Mouse (Mus musculus) inflammation-experienced regulatory T-cells, adult 6 months (primary cell): ENCODE results near the gene Lrrc57. TPM values are rescaled to one million over a fixed set of nuclear protein-coding genes. Genes with fewer than 3 reads are reported as not detected.
A peak's percentile ranks its signal among the peaks of the same experiment; 100 is the strongest.

ENCODE experiments used
- ATAC-seq: one replicate; pipeline ENCODE4 v1.8.0; 2017
- polyA plus RNA-seq, 3 experiments: library from polyadenylated mRNA; unstranded; fragments of 100-300 nt; shearing (Covaris generic); gene quantifications; one replicate each; pipeline ENCODE4 v1.2.1; 2017

Lrrc57 gene
- 10 to 100 TPM; 30.6 to 33.5 (median 33.4) TPM for polyA plus RNA-seq

- ATAC-seq = peak; percentile 95
Observed at GRCm38 (mm10) chr2:120608830-120609723, at the start of gene Lrrc57, which contains the start of gene Haus2. Gene Lrrc57, minus strand, starts transcription at chr2:120609520. Gene Haus2, plus strand, starts transcription at chr2:120609383.

- no peak for ATAC-seq
Observed at GRCm38 (mm10) chr2:120658486-120658885, 49.2 kb upstream of the Lrrc57 start.

- ATAC-seq = no peak
Observed at GRCm38 (mm10) chr2:120656711-120657110, 47.4 kb upstream of the Lrrc57 start.

GRCm38 (mm10) chr2:120655905-120656304, 46.6 kb upstream of the Lrrc57 start:
- ATAC-seq = no peak

GRCm38 (mm10) chr2:120654693-120655092, 45.4 kb upstream of the Lrrc57 start:
- no peak for ATAC-seq

GRCm38 (mm10) chr2:120652925-120653284, 43.6 kb upstream of the Lrrc57 start:
- no peak for ATAC-seq

GRCm38 (mm10) chr2:120652256-120652924, 43.1 kb upstream of the Lrrc57 start:
- no peak for ATAC-seq

GRCm38 (mm10) chr2:120646777-120647176, 37.5 kb upstream of the Lrrc57 start:
- ATAC-seq = no peak

- ATAC-seq = no peak
Observed at GRCm38 (mm10) chr2:120643836-120644235, 34.5 kb upstream of the Lrrc57 start.

GRCm38 (mm10) chr2:120640835-120641234, 31.5 kb upstream of the Lrrc57 start:
- ATAC-seq = no peak

- ATAC-seq = no peak
Observed at GRCm38 (mm10) chr2:120631957-120632356, 22.6 kb upstream of the Lrrc57 start.

- no peak for ATAC-seq
Observed at GRCm38 (mm10) chr2:120631521-120631920, 22.2 kb upstream of the Lrrc57 start.

GRCm38 (mm10) chr2:120630655-120631054, 21.3 kb upstream of the Lrrc57 start:
- ATAC-seq = no peak

- ATAC-seq = no peak
Observed at GRCm38 (mm10) chr2:120630246-120630645, 20.9 kb upstream of the Lrrc57 start.

- ATAC-seq = peak; percentile 100
Observed at GRCm38 (mm10) chr2:120628886-120629735, 19.8 kb upstream of the Lrrc57 start, which contains the start of gene Stard9. Gene Stard9, plus strand, starts transcription at chr2:120629121.

GRCm38 (mm10) chr2:120628076-120628865, 19.0 kb upstream of the Lrrc57 start:
- no peak for ATAC-seq

- no peak for ATAC-seq
Observed at GRCm38 (mm10) chr2:120622920-120623319, 13.6 kb upstream of the Lrrc57 start.

GRCm38 (mm10) chr2:120619538-120619937, 10.2 kb upstream of the Lrrc57 start:
- no peak for ATAC-seq

- no peak for ATAC-seq
Observed at GRCm38 (mm10) chr2:120616279-120617163, 7.2 kb upstream of the Lrrc57 start.

- no peak for ATAC-seq
Observed at GRCm38 (mm10) chr2:120606021-120606690, 3.2 kb downstream of the Lrrc57 start.
